Mouse (Mus musculus): Measurements from ENCODE around the gene Gan.

The Gan gene

GRCm38 (mm10) chr8:117158135-117158761, at the start of gene Gan:
Gene Gan, plus strand, starts transcription at chr8:117158135.
- peak; percentile 64 for DNase-seq (ENCODE audit: low read depth, low spot score)

- DNase-seq (ENCODE audit: low read depth, low spot score), result peak; percentile 31
Measured at GRCm38 (mm10) chr8:117109018-117109711, 48.8 kb upstream of the Gan start.

- peak; percentile 74 for DNase-seq (ENCODE audit: low read depth, low spot score)
Measured at GRCm38 (mm10) chr8:117109801-117110390, 48.0 kb upstream of the Gan start.

- DNase-seq (ENCODE audit: low read depth, low spot score), result no peak
Measured at GRCm38 (mm10) chr8:117111641-117112040, 46.3 kb upstream of the Gan start.

DNA sequence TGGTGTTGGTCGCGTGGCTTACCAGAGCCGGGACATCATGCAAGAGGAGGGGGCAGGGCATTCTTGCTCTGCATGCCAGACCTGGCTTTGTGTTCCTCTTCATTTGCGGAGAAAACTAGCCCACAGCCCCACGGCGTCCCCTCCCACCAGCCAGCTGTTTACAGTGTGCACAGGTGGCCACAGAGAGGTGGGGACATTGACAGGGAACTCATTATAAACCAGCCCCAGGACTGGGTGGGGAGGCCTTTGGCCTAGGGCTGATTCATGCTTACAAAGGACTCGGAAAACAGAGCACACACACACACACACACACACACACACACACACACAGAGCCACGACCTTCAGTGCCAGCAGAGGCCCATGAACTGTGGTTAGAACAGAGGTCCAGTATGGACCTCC, 45.7 kb upstream of the Gan start:
- DNase-seq (ENCODE audit: low read depth, low spot score), result peak; percentile 11

DNA sequence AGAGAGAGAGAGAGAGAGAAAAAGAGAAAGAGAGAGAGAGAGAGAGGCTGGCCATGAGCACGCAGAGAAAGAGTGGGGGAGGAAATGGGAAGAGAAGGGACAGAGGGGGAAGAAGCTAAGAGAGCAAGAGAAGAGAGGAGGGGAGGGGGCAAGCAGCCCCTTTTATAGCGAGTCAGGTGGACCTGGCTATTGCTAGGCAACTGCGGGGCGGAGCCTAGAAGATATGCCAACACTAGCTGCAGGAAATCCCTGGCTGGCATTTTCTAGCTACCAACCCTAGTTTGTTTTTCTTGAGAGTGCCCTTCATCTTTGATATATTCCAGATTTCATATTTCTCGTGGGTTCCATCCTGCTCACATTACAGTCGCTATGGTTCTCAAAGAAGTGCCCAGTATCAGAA, 42.8 kb upstream of the Gan start:
- DNase-seq (ENCODE audit: low read depth, low spot score), result no peak

GRCm38 (mm10) chr8:117115676-117116446, 42.1 kb upstream of the Gan start:
- peak; percentile 13 for DNase-seq (ENCODE audit: low read depth, low spot score)

DNA sequence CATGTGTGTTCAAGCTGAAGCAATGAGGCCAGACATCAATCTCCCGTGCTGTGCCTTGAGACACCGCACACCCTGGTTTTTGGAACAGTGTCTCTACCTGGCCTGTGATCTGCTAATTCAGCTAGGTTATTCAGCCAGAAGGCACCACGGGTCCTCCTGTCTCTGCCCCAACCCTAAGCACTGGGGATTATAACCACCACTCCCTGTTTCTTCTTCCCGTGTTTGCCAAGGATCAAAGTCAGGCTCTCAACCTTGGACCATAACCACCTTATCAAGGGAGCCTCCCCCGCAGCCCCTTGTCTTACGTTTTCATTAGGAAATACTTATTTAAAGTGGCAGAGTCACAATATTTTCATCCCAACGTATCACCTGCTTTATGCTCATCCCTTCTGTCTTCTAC, 41.4 kb upstream of the Gan start:
- DNase-seq (ENCODE audit: low read depth, low spot score), result no peak

GRCm38 (mm10) chr8:117118409-117118808, 39.5 kb upstream of the Gan start:
- DNase-seq (ENCODE audit: low read depth, low spot score), result no peak

DNA sequence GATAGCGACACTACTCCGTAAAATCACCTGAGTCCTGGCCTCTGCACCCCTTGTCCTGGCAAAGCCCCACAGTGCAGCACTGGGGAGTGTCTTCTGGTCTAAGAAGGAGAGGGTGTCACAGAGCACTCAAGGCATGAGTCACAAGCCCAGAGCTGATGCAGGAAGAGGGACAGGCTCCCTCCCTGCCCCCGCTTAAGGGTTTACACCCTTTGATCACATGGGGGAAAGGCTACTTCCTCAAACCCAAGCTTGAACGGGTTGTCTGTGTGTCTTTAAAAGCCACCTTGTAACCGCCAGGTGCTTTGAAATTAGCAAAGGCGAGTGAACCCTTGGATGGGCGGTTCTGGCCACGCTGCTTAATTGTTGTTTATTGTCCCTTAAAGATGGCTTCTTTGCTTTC, 36.7 kb upstream of the Gan start:
- peak; percentile 87 for DNase-seq (ENCODE audit: low read depth, low spot score)

GRCm38 (mm10) chr8:117123850-117124633, 33.9 kb upstream of the Gan start:
- no peak for DNase-seq (ENCODE audit: low read depth, low spot score)

DNA sequence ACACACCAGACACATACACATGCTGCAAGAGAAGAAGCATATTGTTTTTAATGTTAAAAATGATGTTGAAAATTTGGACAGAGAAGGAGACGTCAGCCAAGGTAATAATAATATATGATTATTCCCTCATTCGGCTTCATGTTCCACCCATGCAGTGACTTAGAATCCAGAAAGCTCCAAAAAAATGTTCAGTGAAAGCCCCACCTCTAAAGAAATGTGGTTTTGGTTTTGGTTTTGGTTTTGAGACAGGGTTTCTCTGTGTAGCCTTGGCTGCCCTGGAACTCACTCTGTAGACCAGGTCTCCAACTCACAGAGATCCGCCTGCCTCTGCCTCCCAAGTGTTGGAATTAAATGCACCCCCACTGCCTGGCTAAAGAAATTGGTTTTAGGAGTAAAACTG, 32.1 kb upstream of the Gan start:
- no peak for DNase-seq (ENCODE audit: low read depth, low spot score)

- no peak for DNase-seq (ENCODE audit: low read depth, low spot score)
Measured at GRCm38 (mm10) chr8:117126411-117126810, 31.5 kb upstream of the Gan start.

GRCm38 (mm10) chr8:117127063-117127462, 30.9 kb upstream of the Gan start:
- DNase-seq (ENCODE audit: low read depth, low spot score), result peak; percentile 32

DNA sequence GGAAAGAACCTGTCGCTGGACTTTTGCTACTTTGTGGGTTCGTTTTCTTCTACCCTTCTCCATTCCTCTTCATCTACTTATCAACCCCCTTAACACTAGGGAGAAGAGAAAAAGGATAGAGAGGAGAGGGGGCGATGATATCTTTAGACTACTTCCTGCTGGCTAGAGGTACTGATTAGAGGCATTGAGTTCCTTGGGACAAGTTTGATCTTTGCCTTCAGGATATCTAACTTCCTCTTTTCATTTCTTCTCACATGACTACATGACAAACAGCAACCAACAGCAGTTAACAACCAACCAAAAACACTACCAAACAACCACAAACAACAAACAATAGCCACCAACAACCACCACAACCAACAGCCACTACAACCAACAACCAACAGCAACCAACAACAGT, 24.2 kb upstream of the Gan start:
- peak; percentile 13 for DNase-seq (ENCODE audit: low read depth, low spot score)

- DNase-seq (ENCODE audit: low read depth, low spot score), result no peak
Measured at GRCm38 (mm10) chr8:117136351-117136750, 21.6 kb upstream of the Gan start.

DNA sequence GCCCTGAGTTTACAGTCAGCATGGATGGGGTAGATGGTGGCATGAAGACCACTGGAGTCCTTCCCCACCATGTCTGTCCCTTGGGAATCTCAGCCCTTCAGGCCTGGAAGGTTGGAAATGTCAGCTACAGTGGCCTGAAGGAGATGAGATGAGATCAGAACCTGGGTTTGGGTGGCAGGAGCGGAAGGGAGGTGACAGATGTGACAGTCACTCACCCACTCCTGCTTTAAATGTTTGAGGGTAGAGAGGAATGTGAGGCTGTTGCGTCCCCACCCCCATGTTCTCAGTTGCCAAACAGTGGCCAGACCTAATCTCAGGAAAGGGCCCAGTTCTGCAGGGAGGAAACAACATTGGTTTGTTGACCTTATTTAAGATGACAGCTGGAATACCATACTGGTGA, 21.2 kb upstream of the Gan start:
- DNase-seq (ENCODE audit: low read depth, low spot score), result no peak

DNA sequence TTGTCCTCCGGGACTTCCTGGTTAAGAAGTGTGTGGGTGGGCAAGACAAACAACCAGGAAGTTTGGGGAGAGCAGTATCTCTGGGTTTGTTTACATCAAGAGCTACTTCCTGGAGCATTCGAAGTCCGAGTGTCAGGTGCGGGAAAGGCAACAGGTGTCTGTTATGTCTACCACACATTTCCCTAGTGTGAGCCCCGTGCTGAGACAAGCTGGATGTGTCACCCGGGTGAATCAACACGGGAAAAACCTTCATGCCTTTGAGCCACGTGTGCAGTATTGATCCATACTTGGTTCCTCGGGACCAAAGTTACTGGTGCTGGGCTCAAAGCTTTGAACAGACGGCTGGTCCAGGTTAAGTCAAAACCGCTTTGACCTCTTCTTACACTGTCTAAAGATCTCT, 20.6 kb upstream of the Gan start:
- no peak for DNase-seq (ENCODE audit: low read depth, low spot score)

DNA sequence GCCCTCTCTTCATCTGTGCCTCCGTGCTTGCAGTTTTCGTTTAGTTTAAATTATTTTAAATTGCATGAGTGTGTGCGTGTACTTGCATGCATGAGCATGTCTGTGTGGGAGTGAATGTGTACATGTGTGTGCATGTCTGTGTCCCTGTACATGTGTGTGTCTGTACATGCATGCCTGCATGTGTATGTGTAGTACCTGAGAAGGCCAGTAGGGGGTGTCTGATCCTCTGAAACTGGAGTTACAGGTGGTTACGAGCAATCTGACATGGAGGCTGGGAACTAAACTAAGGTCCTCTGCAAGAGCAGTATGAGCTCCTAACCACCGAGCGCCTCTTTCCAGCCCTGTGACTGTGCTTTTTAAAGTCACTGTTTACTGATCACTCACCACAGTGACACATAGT, 9.4 kb upstream of the Gan start:
- DNase-seq (ENCODE audit: low read depth, low spot score), result peak; percentile 51

DNA sequence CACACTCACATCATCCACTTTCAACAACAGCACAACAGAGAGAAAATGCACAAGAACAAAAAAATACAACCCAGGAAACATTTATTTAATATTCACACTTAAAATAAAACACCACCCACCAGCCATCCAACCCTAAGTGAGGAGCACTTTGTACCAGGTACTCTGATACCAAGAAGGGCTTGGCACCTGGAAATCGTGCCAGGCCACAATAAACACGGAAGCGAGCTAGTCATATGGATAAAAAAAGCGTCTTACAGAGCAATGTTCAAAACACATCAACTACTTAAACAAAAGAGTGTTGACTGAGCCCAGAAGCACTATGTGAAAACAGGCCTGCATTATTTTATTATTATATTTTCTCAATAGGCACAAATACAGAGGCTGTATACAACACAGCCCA, 1.8 kb upstream of the Gan start:
- no peak for DNase-seq (ENCODE audit: low read depth, low spot score)
